Comparison of ENCODE assay signal across 7 mouse cellular contexts in genomic region chr9:20652260-20652658, GRCm38 (mm10). TPM values are rescaled to one million over a fixed set of nuclear protein-coding genes. Genes with fewer than 3 reads are reported as not detected.
DNase-seq lines count a peak whose midpoint lies in the region; ATAC-seq lines count a peak whose summit lies in the region.

No protein-coding gene starts in this region.

- peak overlapping the region; percentile 31; the same call in 1 of the 2 replicates for H3K27ac ChIP-seq in lung, embryonic 16.5 days (ENCODE audit: low read length)
- peak overlapping the region; percentile 33; the same call in 1 of the 2 replicates for H3K27ac ChIP-seq in limb, embryonic 13.5 days
- H3K27ac ChIP-seq in stomach, embryonic 14.5 days (ENCODE audit: low read length), result 0 out of 2 replicates have a peak overlapping the region, but pooled peaks have one; percentile 4

- H3K27me3 ChIP-seq in lung, embryonic 16.5 days (ENCODE audit: control insufficient read depth, insufficient read depth, low read depth, low read length), result no peaks in the 10 kb centered on the region
- H3K27me3 ChIP-seq in limb, embryonic 13.5 days, result no peaks in the 10 kb centered on the region
- no peaks in the 10 kb centered on the region for H3K27me3 ChIP-seq in stomach, embryonic 14.5 days (ENCODE audit: control insufficient read depth, insufficient read depth, low read length)

- DNase-seq in lung, postnatal 4 days, result no peak
- no peak for DNase-seq in right cerebral cortex, postnatal 25 days
- no peak for DNase-seq in adrenal gland, adult (ENCODE audit: inconsistent age in 2 of 2, low spot score in 1 of 2)

- H3K9ac ChIP-seq in lung, embryonic 16.5 days (ENCODE audit: low read length), result peak overlapping the region; percentile 96
- peak overlapping the region; percentile 93 for H3K9ac ChIP-seq in limb, embryonic 13.5 days
- peak overlapping the region; percentile 82 for H3K9ac ChIP-seq in stomach, embryonic 14.5 days (replicated peaks; ENCODE audit: low read depth, low read length)

- no peaks in the 10 kb centered on the region for H3K9me3 ChIP-seq in lung, embryonic 16.5 days (ENCODE audit: control insufficient read depth, low read length)
- no peaks in the 10 kb centered on the region for H3K9me3 ChIP-seq in limb, embryonic 13.5 days
- H3K9me3 ChIP-seq in stomach, embryonic 14.5 days (ENCODE audit: control insufficient read depth, low read depth, low read length), result no peaks in the 10 kb centered on the region

- WGBS in lung, embryonic 16.5 days, result under 1% methylated on average over 25 of the region's 25 CpGs
- WGBS in limb, embryonic 13.5 days, result under 1% methylated on average over 25 of the region's 25 CpGs
- under 1% methylated on average over 25 of the region's 25 CpGs for WGBS in stomach, embryonic 14.5 days

- peak overlapping the region; percentile 80 for H3K4me2 ChIP-seq in lung, embryonic 16.5 days (ENCODE audit: low read depth, low read length)
- H3K4me2 ChIP-seq in limb, embryonic 13.5 days (replicated peaks), result peak overlapping the region; percentile 81
- H3K4me2 ChIP-seq in stomach, embryonic 14.5 days (replicated peaks; ENCODE audit: low read depth, low read length), result peak overlapping the region; percentile 72

- peak; percentile 4; the same call in 1 of the 2 replicates for ATAC-seq in lung, embryonic 16.5 days (ENCODE audit: low read depth)
- peak; percentile 22 for ATAC-seq in erythroblast, adult 5-6 weeks (replicated peaks; ENCODE audit: low FRiP score, poor library complexity, severe bottlenecking)
- ATAC-seq in limb, embryonic 13.5 days (ENCODE audit: low FRiP score, low read depth), result peak; percentile 4
- ATAC-seq in stomach, embryonic 14.5 days (ENCODE audit: insufficient number of reproducible peaks, insufficient read depth, low FRiP score, low read depth), result peak; percentile 6; the same call in 1 of the 2 replicates

- peaks cover 23% of the 10 kb centered on the region for H3K36me3 ChIP-seq in lung, embryonic 16.5 days (ENCODE audit: control insufficient read depth, insufficient read depth, low read length)
- peaks cover 54% of the 10 kb centered on the region for H3K36me3 ChIP-seq in limb, embryonic 13.5 days
- H3K36me3 ChIP-seq in stomach, embryonic 14.5 days (ENCODE audit: control insufficient read depth, insufficient read depth, low read length), result peaks cover 33% of the 10 kb centered on the region

- H3K4me3 ChIP-seq in lung, embryonic 16.5 days (ENCODE audit: low read length), result peak overlapping the region; percentile 99
- peak overlapping the region; percentile 92 for H3K4me3 ChIP-seq in limb, embryonic 13.5 days
- peak overlapping the region; percentile 65 for H3K4me3 ChIP-seq in stomach, embryonic 14.5 days (ENCODE audit: low read depth, low read length)

- peaks cover 14% of the 10 kb centered on the region for H3K4me1 ChIP-seq in lung, embryonic 16.5 days (replicated peaks; ENCODE audit: control insufficient read depth, insufficient read depth, low read length)
- peaks cover 26% of the 10 kb centered on the region for H3K4me1 ChIP-seq in limb, embryonic 13.5 days
- H3K4me1 ChIP-seq in stomach, embryonic 14.5 days (ENCODE audit: control insufficient read depth, insufficient read depth, low read length), result peaks cover 12% of the 10 kb centered on the region

RNA-seq across cellular contexts. Expression of gene Pin1, which starts 0.4 kb away (rescaled TPM):
- 47.4 and 50.3 TPM in 2 replicates for polyA plus RNA-seq in lung, embryonic 16.5 days (2015; fragmentation: Nextera tagmentation; extraction: Ambion mirVana)
- 4.2 and 4.6 TPM in 2 replicates for total RNA-seq in erythroblast, adult 5-6 weeks (2015; ENCODE audit: low replicate concordance)
- 2.1 and 3.8 TPM in 2 replicates for total RNA-seq in erythroblast, adult 5-6 weeks (2017; ENCODE audit: low replicate concordance)
- 49.9 and 50.5 TPM in 2 replicates for polyA plus RNA-seq in limb, embryonic 13.5 days (2015; fragmentation: Nextera tagmentation; extraction: Ambion mirVana)
- 45.7 and 46.5 TPM in 2 replicates for polyA plus RNA-seq in stomach, embryonic 14.5 days (2014; fragmentation: Nextera tagmentation; extraction: Ambion mirVana)

RNA-seq across cellular contexts. Expression of gene Fbxl12, which starts 7.7 kb away (rescaled TPM):
- polyA plus RNA-seq in lung, embryonic 16.5 days (2015; fragmentation: Nextera tagmentation; extraction: Ambion mirVana), result 20.9 and 24.5 TPM in 2 replicates
- total RNA-seq in erythroblast, adult 5-6 weeks (2015; ENCODE audit: low replicate concordance), result 7.5 and 18.8 TPM in 2 replicates
- total RNA-seq in erythroblast, adult 5-6 weeks (2017; ENCODE audit: low replicate concordance), result 2.3 and 3.2 TPM in 2 replicates
- polyA plus RNA-seq in limb, embryonic 13.5 days (2015; fragmentation: Nextera tagmentation; extraction: Ambion mirVana), result 21.3 and 21.5 TPM in 2 replicates
- polyA plus RNA-seq in stomach, embryonic 14.5 days (2014; fragmentation: Nextera tagmentation; extraction: Ambion mirVana), result 12.2 and 13.5 TPM in 2 replicates

RNA-seq across cellular contexts. Expression of gene Ubl5, which starts 9.6 kb away (rescaled TPM):
- polyA plus RNA-seq in lung, embryonic 16.5 days (2015; fragmentation: Nextera tagmentation; extraction: Ambion mirVana), result 422 and 439 TPM in 2 replicates
- 139 and 174 TPM in 2 replicates for total RNA-seq in erythroblast, adult 5-6 weeks (2015; ENCODE audit: low replicate concordance)
- 32.8 and 53.8 TPM in 2 replicates for total RNA-seq in erythroblast, adult 5-6 weeks (2017; ENCODE audit: low replicate concordance)
- 375 and 411 TPM in 2 replicates for polyA plus RNA-seq in limb, embryonic 13.5 days (2015; fragmentation: Nextera tagmentation; extraction: Ambion mirVana)
- polyA plus RNA-seq in stomach, embryonic 14.5 days (2014; fragmentation: Nextera tagmentation; extraction: Ambion mirVana), result 362 and 386 TPM in 2 replicates
